Mouse (Mus musculus) liver, embryonic 16.5 days (tissue): ENCODE data around the gene Chchd10. TPM values are rescaled to one million over a fixed set of nuclear protein-coding genes. Genes with fewer than 3 reads are reported as not detected.

Experiments used
- ATAC-seq: fragments of 200-750 bp; cut with Nextera tagmentation; 2 replicates; pipeline ENCODE4 v1.8.0; 2017; ENCODE audit warnings: low read depth, mild to moderate bottlenecking, moderate number of reproducible peaks, moderate library complexity
- H3K27ac ChIP-seq: fragments of 300-500 bp; sonication (generic); 2 replicates; pipeline ENCODE4 v1.5.1; 2014; ENCODE audit warnings: mild to moderate bottlenecking, low read length
- H3K27me3 ChIP-seq: fragments of 300-500 bp; sonication (generic); 2 replicates; pipeline ENCODE4 v1.6.1; 2014; ENCODE audit warnings: low read depth, low read length, mixed read lengths; ENCODE audit not compliant: control insufficient read depth, insufficient read depth
- H3K36me3 ChIP-seq: fragments of 300-500 bp; sonication (generic); 2 replicates; pipeline ENCODE4 v1.6.1; 2014; ENCODE audit warnings: mild to moderate bottlenecking; ENCODE audit not compliant: control insufficient read depth, insufficient read depth
- H3K4me1 ChIP-seq: fragments of 300-500 bp; sonication (generic); 2 replicates; pipeline ENCODE4 v1.6.1; 2014; ENCODE audit warnings: low read depth, low read length, mixed read lengths; ENCODE audit not compliant: control insufficient read depth
- H3K4me2 ChIP-seq: fragments of 300-500 bp; sonication (generic); 2 replicates; pipeline ENCODE4 v1.6.1; 2014; ENCODE audit warnings: low read depth, low read length, mixed read lengths
- H3K4me3 ChIP-seq: fragments of 300-500 bp; sonication (generic); 2 replicates; pipeline ENCODE4 v1.5.1; 2014; ENCODE audit warnings: low read depth, mild to moderate bottlenecking, low read length
- H3K9ac ChIP-seq: fragments of 300-500 bp; sonication (generic); 2 replicates; pipeline ENCODE4 v1.6.1; 2014; ENCODE audit warnings: low read depth, low read length
- H3K9me3 ChIP-seq: fragments of 300-500 bp; sonication (generic); replicated peaks from 2 replicates; pipeline ENCODE4 v1.6.1; 2016; ENCODE audit warnings: low read length; ENCODE audit not compliant: control insufficient read depth
- WGBS: fragments of 180-500 bp; shearing (Covaris S2); extraction: QIAGEN DNeasy Blood & Tissue Kit; methylation state at CpG from one replicate; pipeline ENCODE4 v1.1.7; 2014; ENCODE audit not compliant: insufficient replicate concordance; 5-methylcytosine and 5-hydroxymethylcytosine counted together
- polyA plus RNA-seq: library from polyadenylated mRNA; unstranded; fragments of >200 nt; fragmentation: Nextera tagmentation; extraction: Ambion mirVana; gene quantifications from 2 replicates; pipeline ENCODE4 v1.2.1, GENCODE M21; 2015

Chchd10 gene
- polyA plus RNA-seq, 1 experiment from 2014 or later: 137 TPM

- Histone ChIP-seq H3K4me1 (peaks cover 26% of the 10 kb centered on the region), H3K36me3 (no peaks in the 10 kb centered on the region)
- ATAC-seq: no peak
These were observed 13.9 kb upstream of the Chchd10 start for GRCm38 (mm10) chr10:75919026-75919425.

GRCm38 (mm10) chr10:75921026-75921725, 11.8 kb upstream of the Chchd10 start, which contains the start of gene Smarcb1:
TSS of gene Smarcb1 (minus strand) at chr10:75921617.
- H3K9me3 ChIP-seq: no peaks in the 10 kb centered on the region
- peak within 1 kb of the TSS; percentile 92 for H3K9ac ChIP-seq
- peak within 1 kb of the TSS; percentile 95 for H3K4me3 ChIP-seq
- no peaks in the 10 kb centered on the region for H3K27me3 ChIP-seq
- ATAC-seq: peak; percentile 94
- peak within 1 kb of the TSS; percentile 95 for H3K4me2 ChIP-seq
- no peaks in the 10 kb centered on the region for H3K36me3 ChIP-seq
- H3K27ac ChIP-seq: peak within 1 kb of the TSS; percentile 93
- H3K4me1 ChIP-seq: peaks cover 26% of the 10 kb centered on the region
- WGBS: under 1% methylated on average over 76 of the region's 76 CpGs

More at GRCm38 (mm10) chr10:75919026-75919425, 13.9 kb upstream of the Chchd10 start:
- no peak overlapping the region for H3K4me2 ChIP-seq
- H3K9ac ChIP-seq: no peak overlapping the region
- no peaks in the 10 kb centered on the region for H3K27me3 ChIP-seq
- H3K9me3 ChIP-seq: no peaks in the 10 kb centered on the region
- no peak overlapping the region for H3K4me3 ChIP-seq
- H3K27ac ChIP-seq: no peak overlapping the region
- WGBS: 78% methylated on average over 5 of the region's 5 CpGs

GRCm38 (mm10) chr10:75921726-75922560, 11.0 kb upstream of the Chchd10 start:
- 4% methylated on average over 22 of the region's 22 CpGs for WGBS
- Histone ChIP-seq H3K36me3 (no peaks in the 10 kb centered on the region), H3K9me3 (no peaks in the 10 kb centered on the region), H3K4me2 (peak overlapping the region; percentile 90), H3K4me1 (peaks cover 26% of the 10 kb centered on the region), H3K27me3 (no peaks in the 10 kb centered on the region), H3K27ac (peak overlapping the region; percentile 61), H3K4me3 (peak overlapping the region; percentile 95), H3K9ac (peak overlapping the region; percentile 92)
- no peak for ATAC-seq

- H3K9ac ChIP-seq: no peak overlapping the region
- no peaks in the 10 kb centered on the region for H3K9me3 ChIP-seq
- H3K36me3 ChIP-seq: no peaks in the 10 kb centered on the region
- no peak overlapping the region for H3K4me3 ChIP-seq
- H3K27me3 ChIP-seq: peaks cover 3% of the 10 kb centered on the region; the same call in 1 of the 2 replicates
- no peak overlapping the region for H3K4me2 ChIP-seq
- H3K4me1 ChIP-seq: peaks cover 23% of the 10 kb centered on the region
- 43% methylated on average over 2 of the region's 2 CpGs for WGBS
- no peak overlapping the region for H3K27ac ChIP-seq
- ATAC-seq: no peak
These were observed 8.6 kb upstream of the Chchd10 start for GRCm38 (mm10) chr10:75924324-75924723.

- WGBS: 54% methylated on average over 13 of the region's 13 CpGs
- H3K4me1 ChIP-seq: peaks cover 14% of the 10 kb centered on the region
- no peak overlapping the region for H3K4me2 ChIP-seq
- H3K4me3 ChIP-seq: no peak overlapping the region
- no peaks in the 10 kb centered on the region for H3K9me3 ChIP-seq
- no peak overlapping the region for H3K27ac ChIP-seq
- ATAC-seq: no peak
- peaks cover 22% of the 10 kb centered on the region for H3K27me3 ChIP-seq
- no peak overlapping the region for H3K9ac ChIP-seq
- H3K36me3 ChIP-seq: no peaks in the 10 kb centered on the region
These were observed 6.5 kb upstream of the Chchd10 start for GRCm38 (mm10) chr10:75926396-75926795.

GRCm38 (mm10) chr10:75930304-75930703, 2.6 kb upstream of the Chchd10 start:
- Histone ChIP-seq H3K36me3 (no peaks in the 10 kb centered on the region), H3K4me2 (no peak overlapping the region), H3K4me3 (no peak overlapping the region), H3K9ac (no peak overlapping the region), H3K27ac (no peak overlapping the region), H3K27me3 (peaks cover 47% of the 10 kb centered on the region), H3K4me1 (peaks cover 11% of the 10 kb centered on the region), H3K9me3 (no peaks in the 10 kb centered on the region)
- ATAC-seq: no peak
- 26% methylated on average over 6 of the region's 6 CpGs for WGBS

- Histone ChIP-seq H3K36me3 (no peaks in the 10 kb centered on the region), H3K4me3 (no peak overlapping the region), H3K9ac (no peak overlapping the region), H3K27ac (no peak overlapping the region), H3K27me3 (peaks cover 47% of the 10 kb centered on the region), H3K4me2 (no peak overlapping the region), H3K9me3 (no peaks in the 10 kb centered on the region), H3K4me1 (peaks cover 20% of the 10 kb centered on the region)
- 10% methylated on average over 7 of the region's 7 CpGs for WGBS
- no peak for ATAC-seq
These were observed 1.6 kb upstream of the Chchd10 start for GRCm38 (mm10) chr10:75931311-75931710.

- Histone ChIP-seq H3K27me3 (peaks cover 47% of the 10 kb centered on the region), H3K4me2 (peak overlapping the region; percentile 74), H3K4me3 (peak overlapping the region; percentile 50), H3K4me1 (peaks cover 28% of the 10 kb centered on the region), H3K36me3 (peaks cover 1% of the 10 kb centered on the region; the same call in 1 of the 2 replicates), H3K9ac (peak overlapping the region; percentile 11; the same call in 1 of the 2 replicates), H3K9me3 (no peaks in the 10 kb centered on the region), H3K27ac (no peak overlapping the region)
- peak; percentile 30; the same call in 1 of the 2 replicates for ATAC-seq
- 2% methylated on average over 44 of the region's 44 CpGs for WGBS
These were observed 750 bp upstream of the Chchd10 start for GRCm38 (mm10) chr10:75932081-75932678.
